In the genomic region with DNA sequence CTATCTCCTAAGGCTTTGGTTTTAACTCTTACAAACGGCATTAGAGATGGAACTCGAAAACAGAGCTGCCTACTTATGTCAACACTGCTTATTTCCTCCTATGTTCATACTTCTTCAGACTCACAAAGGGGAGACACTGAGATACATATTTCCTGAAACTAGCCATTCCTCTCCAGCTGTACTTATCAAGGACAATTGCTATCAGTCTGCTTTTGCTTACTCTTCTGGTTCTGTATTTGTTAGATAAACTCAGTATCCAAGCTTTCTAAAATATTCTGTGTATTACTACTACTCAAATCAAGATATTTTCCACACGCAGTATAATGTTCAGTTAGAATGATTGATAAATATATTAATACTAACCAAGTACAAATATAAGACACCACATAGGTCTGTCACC, we compare ENCODE assay signal across 16 mouse cellular contexts. TPM values are rescaled to one million over a fixed set of nuclear protein-coding genes. Genes with fewer than 3 reads are reported as not detected.
"Had no signal": no experiment of that assay in that cellular context is flagged by ENCODE, and none has a peak within 500 bp of the region (broad histone marks: within the 10 kb centered on the region; RNA-seq: fewer than 3 reads in every experiment).

No protein-coding gene starts in this region.

- H3K9me3 ChIP-seq: neural tube, embryonic 15.5 days; stomach, embryonic 15.5 days had no signal

- H3K27ac ChIP-seq: neural tube, embryonic 15.5 days; stomach, embryonic 15.5 days; stomach, postnatal 0 days had no signal

- H3K4me2 ChIP-seq: neural tube, embryonic 15.5 days; stomach, embryonic 15.5 days had no signal

- H3K4me3 ChIP-seq: neural tube, embryonic 15.5 days; stomach, embryonic 15.5 days had no signal

- H3K9ac ChIP-seq: neural tube, embryonic 15.5 days; stomach, embryonic 15.5 days had no signal

- H3K4me1 ChIP-seq: neural tube, embryonic 15.5 days; stomach, embryonic 15.5 days had no signal

- DNase-seq: retina, postnatal 1 day; right cerebral cortex, adult 18-20 months; right cerebral cortex, postnatal 14 days; right cerebral cortex, postnatal 25 days; right cerebral cortex, postnatal 4 days; spleen, adult 18-20 months; thymus, adult 18-20 months; thymus, adult 2 months; thymus, postnatal 14 days; thymus, postnatal 25 days; thymus, postnatal 36 days; thymus, postnatal 4 days had no signal

- H3K27me3 ChIP-seq: neural tube, embryonic 15.5 days; stomach, embryonic 15.5 days had no signal

RNA-seq across cellular contexts. Expression of a gene that starts 18.7 kb away (rescaled TPM):
- total RNA-seq: neutrophil, adult 5-6 weeks had no signal
